Mouse (Mus musculus): ENCODE data around the gene Atp6v1b1.

- no peak for TF ChIP-seq CTCF (IDR thresholded peaks at IDR 0.05; ENCODE audit: insufficient read depth, low read depth, low read length)
- TF ChIP-seq POLR2A (IDR thresholded peaks at IDR 0.05; ENCODE audit: insufficient read depth, low read depth, low read length): no peak
These were observed 41.8 kb upstream of the Atp6v1b1 start for GRCm38 (mm10) chr6:83701001-83701400.
